Mouse (Mus musculus): Measurements from ENCODE around the gene Gm21783.
"Not testable (repeated sequence)": the region's sequence is repeated elsewhere in the genome, so short reads cannot be mapped to it uniquely, and the experiment has no call there.

Gm21783 gene

GRCm38 (mm10) chrY:44981163-44981562, at the start of gene Gm21783:
TSS of gene Gm21783 (minus strand) at chrY:44981263.
- DNase-seq (ENCODE audit: low spot score in 2 of 2): not testable (repeated sequence)

Measured in spleen, postnatal 36 days (tissue).